Mouse (Mus musculus): ENCODE results near the gene Myo1a. TPM values are rescaled to one million over a fixed set of nuclear protein-coding genes. Genes with fewer than 3 reads are reported as not detected.
"Not testable (repeated sequence)": the region's sequence is repeated elsewhere in the genome, so short reads cannot be mapped to it uniquely, and the experiment has no call there.

The Myo1a gene
- polyA plus RNA-seq, 1 experiment from 2014 or later, result 9.1 TPM

DNA sequence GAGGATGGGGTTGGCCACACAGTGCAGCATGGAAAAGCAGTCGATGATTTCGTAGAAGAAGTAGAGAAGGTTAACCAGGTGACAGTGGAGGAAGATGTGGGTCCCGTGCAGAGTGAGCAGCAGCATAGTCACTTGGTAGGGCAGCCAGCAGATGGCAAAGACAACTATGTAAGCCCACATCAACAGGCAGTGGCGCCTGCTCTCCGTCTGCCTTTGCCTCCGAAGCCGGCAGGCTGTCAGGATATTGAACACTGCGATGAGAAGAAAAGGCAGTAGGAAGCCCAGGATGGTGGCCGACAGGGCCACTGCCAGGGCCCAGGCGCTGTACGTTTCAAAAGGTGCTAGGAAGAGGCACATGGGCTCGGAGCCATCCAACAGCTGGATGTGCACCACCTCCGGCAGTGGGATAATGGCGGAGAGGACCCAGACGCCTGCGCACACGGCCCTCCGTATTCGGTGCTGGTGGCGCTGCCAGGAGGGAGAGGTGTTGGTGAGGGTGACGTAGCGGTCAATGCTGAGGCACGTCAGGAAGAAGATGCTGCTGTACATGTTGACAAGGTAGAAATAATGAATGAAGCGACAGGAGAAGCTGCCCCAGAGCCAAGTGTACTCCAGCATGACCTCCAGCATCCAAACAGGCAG lies 45.3 kb downstream of the Myo1a start:
- no peak overlapping the region for H3K9ac ChIP-seq (replicated peaks; ENCODE audit: low read depth, low read length)
- H3K27ac ChIP-seq (ENCODE audit: low read length), result no peak overlapping the region
- 0 out of 2 replicates have a peak overlapping the region, but pooled peaks have one; percentile 6 for H3K4me3 ChIP-seq (ENCODE audit: low read depth, low read length)
- peaks cover 25% of the 10 kb centered on the region for H3K36me3 ChIP-seq (ENCODE audit: control insufficient read depth, insufficient read depth, low read length)
- H3K9me3 ChIP-seq (ENCODE audit: control insufficient read depth, low read depth, low read length), result no peaks in the 10 kb centered on the region
- peaks cover 13% of the 10 kb centered on the region; the same call in 1 of the 2 replicates for H3K4me1 ChIP-seq (ENCODE audit: control insufficient read depth, insufficient read depth, low read length)
- H3K4me2 ChIP-seq (replicated peaks; ENCODE audit: low read depth, low read length), result peak overlapping the region; percentile 25
- no peak for ATAC-seq (ENCODE audit: insufficient number of reproducible peaks, insufficient read depth, low FRiP score, low read depth)
- 48% methylated on average over 24 of the region's 24 CpGs for WGBS
- no peaks in the 10 kb centered on the region for H3K27me3 ChIP-seq (ENCODE audit: control insufficient read depth, insufficient read depth, low read length)

DNA sequence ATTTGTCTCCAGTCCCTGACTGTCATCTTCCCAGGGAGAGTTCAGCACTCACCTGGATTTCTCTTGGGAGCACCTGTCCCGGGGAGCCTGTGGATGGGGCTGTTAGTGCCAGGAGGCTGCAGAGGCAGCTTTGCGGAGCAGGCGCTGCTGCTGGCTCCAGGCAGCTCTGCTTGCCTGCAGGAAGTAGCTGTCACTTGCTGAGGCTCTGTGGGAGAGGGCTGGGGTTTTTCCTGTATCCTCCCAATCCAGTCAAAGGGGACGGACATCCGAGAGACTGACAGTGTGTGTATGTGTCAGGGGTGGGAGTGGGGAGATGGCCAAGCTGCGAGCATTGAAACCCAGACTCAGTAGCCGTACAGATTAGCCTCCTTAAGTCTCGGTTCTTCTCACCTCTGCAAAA lies 46.6 kb downstream of the Myo1a start, which contains the start of gene Gpr182:
Gpr182 (minus strand) TSS at position 185 of the 400 bp plus-strand sequence.
- Histone ChIP-seq H3K9ac (replicated peaks; ENCODE audit: low read depth, low read length) (no peak within 1 kb of the TSS), H3K4me2 (replicated peaks; ENCODE audit: low read depth, low read length) (peak within 1 kb of the TSS; percentile 25; the same call in 1 of the 2 replicates), H3K9me3 (ENCODE audit: control insufficient read depth, low read depth, low read length) (no peaks in the 10 kb centered on the region), H3K36me3 (ENCODE audit: control insufficient read depth, insufficient read depth, low read length) (peaks cover 15% of the 10 kb centered on the region), H3K4me3 (ENCODE audit: low read depth, low read length) (no peak within 1 kb of the TSS), H3K27ac (ENCODE audit: low read length) (no peak within 1 kb of the TSS), H3K4me1 (ENCODE audit: control insufficient read depth, insufficient read depth, low read length) (peaks cover 18% of the 10 kb centered on the region; the same call in 1 of the 2 replicates), H3K27me3 (ENCODE audit: control insufficient read depth, insufficient read depth, low read length) (no peaks in the 10 kb centered on the region)
- no peak for ATAC-seq (ENCODE audit: insufficient number of reproducible peaks, insufficient read depth, low FRiP score, low read depth)
- WGBS, result 37% methylated on average over 8 of the region's 8 CpGs

DNA sequence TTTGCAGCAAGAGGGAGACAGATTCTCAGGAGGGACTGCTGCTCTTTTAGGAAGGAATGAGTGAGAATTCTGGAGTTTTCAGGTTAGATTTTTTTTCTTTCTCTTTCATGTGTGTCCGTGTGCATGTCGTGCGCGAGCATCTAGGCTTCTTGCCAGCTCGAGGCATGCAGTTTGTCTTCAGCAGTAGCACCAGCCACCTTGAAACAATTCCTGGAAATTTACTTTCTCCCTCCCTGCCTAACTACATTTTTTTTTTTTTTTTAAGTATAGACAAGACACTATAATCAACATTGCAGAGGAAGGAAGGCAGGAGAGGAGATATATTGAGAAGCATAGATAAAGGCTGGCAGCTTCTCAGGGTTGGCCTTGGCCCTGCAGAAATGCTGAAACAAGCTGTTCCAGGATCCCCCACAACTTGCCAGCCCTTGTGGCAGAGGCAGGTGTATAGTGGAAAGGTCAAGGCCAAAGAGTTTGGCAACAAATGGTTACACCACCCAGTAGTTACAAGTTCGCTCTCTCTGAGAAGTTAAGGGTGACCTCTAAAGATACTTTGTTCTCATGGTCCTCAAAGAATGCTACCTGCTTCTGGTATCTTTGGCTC lies 49.7 kb downstream of the Myo1a start:
- H3K9me3 ChIP-seq (ENCODE audit: control insufficient read depth, low read depth, low read length), result no peaks in the 10 kb centered on the region

DNA sequence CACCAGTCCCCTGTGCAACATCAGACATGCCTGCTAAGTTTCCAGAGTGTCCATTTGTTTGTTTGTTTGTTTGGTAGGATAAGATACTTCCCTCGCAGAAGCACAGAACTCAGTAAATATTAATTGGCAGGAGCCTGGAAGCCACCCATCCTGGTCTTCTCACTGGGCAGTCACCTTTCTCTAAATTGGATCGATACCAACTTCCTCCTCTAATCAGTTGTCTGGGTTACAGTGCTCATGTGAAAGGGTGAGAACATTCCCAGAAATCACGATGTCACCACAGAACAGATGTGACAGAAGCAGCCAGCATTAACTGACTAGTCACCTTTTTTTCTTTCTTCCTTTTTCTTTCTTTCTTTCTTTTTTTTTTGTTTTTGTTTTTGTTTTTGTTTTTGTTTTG lies 50.3 kb downstream of the Myo1a start:
- Histone ChIP-seq H3K4me2 (replicated peaks; ENCODE audit: low read depth, low read length) (no peak overlapping the region), H3K36me3 (ENCODE audit: control insufficient read depth, insufficient read depth, low read length) (no peaks in the 10 kb centered on the region), H3K4me3 (ENCODE audit: low read depth, low read length) (no peak overlapping the region), H3K27ac (ENCODE audit: low read length) (no peak overlapping the region), H3K9ac (replicated peaks; ENCODE audit: low read depth, low read length) (no peak overlapping the region), H3K4me1 (ENCODE audit: control insufficient read depth, insufficient read depth, low read length) (0 out of 2 replicates have a peak, but pooled peaks cover 8% of the 10 kb centered on the region), H3K27me3 (ENCODE audit: control insufficient read depth, insufficient read depth, low read length) (no peaks in the 10 kb centered on the region), H3K9me3 (ENCODE audit: control insufficient read depth, low read depth, low read length) (no peaks in the 10 kb centered on the region)
- no peak for ATAC-seq (ENCODE audit: insufficient number of reproducible peaks, insufficient read depth, low FRiP score, low read depth)
- WGBS, result 60% methylated on average over 3 of the region's 3 CpGs

More for the DNA sequence above, 49.7 kb downstream of the Myo1a start:
- no peak for ATAC-seq (ENCODE audit: insufficient number of reproducible peaks, insufficient read depth, low FRiP score, low read depth)
- H3K9ac ChIP-seq (replicated peaks; ENCODE audit: low read depth, low read length), result no peak overlapping the region
- no peak overlapping the region for H3K4me2 ChIP-seq (replicated peaks; ENCODE audit: low read depth, low read length)
- no peaks in the 10 kb centered on the region for H3K36me3 ChIP-seq (ENCODE audit: control insufficient read depth, insufficient read depth, low read length)
- H3K27ac ChIP-seq (ENCODE audit: low read length), result no peak overlapping the region
- WGBS, result 59% methylated on average over 6 of the region's 6 CpGs
- 0 out of 2 replicates have a peak, but pooled peaks cover 8% of the 10 kb centered on the region for H3K4me1 ChIP-seq (ENCODE audit: control insufficient read depth, insufficient read depth, low read length)
- H3K27me3 ChIP-seq (ENCODE audit: control insufficient read depth, insufficient read depth, low read length), result no peaks in the 10 kb centered on the region
- no peak overlapping the region for H3K4me3 ChIP-seq (ENCODE audit: low read depth, low read length)

DNA sequence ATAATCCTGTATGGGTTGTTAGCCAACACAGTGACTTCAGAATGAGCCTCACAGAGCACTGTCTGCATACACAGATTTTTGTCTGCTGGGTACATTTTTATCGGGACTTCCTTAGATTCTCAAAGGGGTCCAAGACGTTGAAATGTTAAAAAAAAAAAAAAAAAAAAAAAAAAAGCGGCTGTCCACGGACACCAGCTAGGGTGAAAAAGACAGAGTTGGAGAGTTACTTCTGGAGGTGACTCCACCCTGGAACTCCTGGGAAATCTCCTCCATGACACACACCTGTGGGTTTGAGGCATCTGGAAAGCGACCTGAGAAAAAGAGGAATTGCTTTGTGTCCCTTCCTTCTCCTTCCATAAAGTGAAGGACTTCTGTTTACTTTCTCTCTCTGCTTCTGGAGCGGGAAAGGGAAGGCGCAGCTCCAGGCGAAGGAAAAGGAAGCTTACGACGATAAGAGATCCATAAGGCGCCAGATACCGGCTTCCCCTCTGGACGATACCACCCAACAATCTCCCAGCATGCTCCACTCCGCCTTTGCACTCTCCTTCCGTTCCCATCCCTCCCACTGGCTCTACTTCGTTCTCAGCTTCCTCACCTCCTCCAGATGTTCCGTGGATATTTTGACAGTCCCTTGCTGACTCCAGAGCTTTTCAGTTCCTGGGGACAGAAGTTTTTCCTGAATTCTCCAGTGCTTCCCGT lies 50.9 kb downstream of the Myo1a start:
- H3K9me3 ChIP-seq (ENCODE audit: control insufficient read depth, low read depth, low read length), result no peaks in the 10 kb centered on the region
- WGBS, result 25% methylated on average over 17 of the region's 18 CpGs
- no peak for ATAC-seq (ENCODE audit: insufficient number of reproducible peaks, insufficient read depth, low FRiP score, low read depth)
- no peaks in the 10 kb centered on the region for H3K27me3 ChIP-seq (ENCODE audit: control insufficient read depth, insufficient read depth, low read length)
- no peak overlapping the region for H3K9ac ChIP-seq (replicated peaks; ENCODE audit: low read depth, low read length)
- no peaks in the 10 kb centered on the region for H3K36me3 ChIP-seq (ENCODE audit: control insufficient read depth, insufficient read depth, low read length)
- H3K4me1 ChIP-seq (ENCODE audit: control insufficient read depth, insufficient read depth, low read length), result 0 out of 2 replicates have a peak, but pooled peaks cover 8% of the 10 kb centered on the region
- no peak overlapping the region for H3K27ac ChIP-seq (ENCODE audit: low read length)
- peak overlapping the region; percentile 42 for H3K4me2 ChIP-seq (replicated peaks; ENCODE audit: low read depth, low read length)
- H3K4me3 ChIP-seq (ENCODE audit: low read depth, low read length), result peak overlapping the region; percentile 15; the same call in 1 of the 2 replicates

DNA sequence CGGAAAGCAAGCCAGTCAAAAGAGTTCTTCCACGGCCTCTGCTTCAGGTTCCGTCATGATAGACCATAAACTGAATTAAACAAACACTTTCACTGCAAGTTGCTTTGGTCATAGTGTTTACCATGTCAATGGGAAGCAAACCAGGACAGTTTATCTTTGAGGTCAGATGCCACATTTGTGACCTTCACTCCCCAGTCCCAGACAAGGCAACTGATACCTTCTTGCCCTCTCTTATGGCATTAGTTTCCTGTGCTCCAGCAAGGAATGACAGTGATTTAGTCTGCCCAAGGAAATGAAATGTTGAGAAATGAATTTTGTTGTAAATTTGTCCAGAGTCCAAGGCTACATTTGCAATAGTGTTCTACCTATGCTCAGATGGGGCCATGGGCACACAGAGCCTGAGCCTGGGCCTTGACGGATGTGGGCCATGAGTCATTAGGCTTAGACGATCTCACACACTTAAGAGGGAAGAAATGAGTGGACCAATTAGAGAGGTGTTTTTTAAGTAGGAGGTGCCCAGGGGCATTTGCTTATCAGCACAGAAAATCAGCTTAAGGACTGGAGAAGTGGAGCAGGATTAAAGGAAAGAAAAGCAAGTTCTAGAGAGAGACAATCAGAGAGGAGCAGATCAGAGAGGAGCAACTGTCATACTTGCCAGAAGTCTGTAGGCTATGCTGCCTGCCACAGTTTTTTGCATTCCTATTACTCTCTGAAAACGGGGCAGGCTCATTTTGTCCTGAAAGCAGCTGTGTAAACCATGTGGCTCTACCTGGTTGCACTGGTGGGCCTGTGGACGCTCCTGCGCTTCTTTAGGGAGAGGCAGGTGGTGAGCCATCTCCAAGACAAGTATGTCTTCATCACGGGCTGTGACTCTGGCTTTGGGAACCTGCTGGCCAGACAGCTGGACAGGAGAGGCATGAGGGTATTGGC lies 54.5 kb downstream of the Myo1a start, which contains the start of the genes Rdh1 and Rdh16f1:
Rdh1 (plus strand) TSS at position 541 of the 930 bp plus-strand sequence.
Rdh16f1 (plus strand) TSS at position 607 of the 930 bp plus-strand sequence.
- H3K4me1 ChIP-seq (ENCODE audit: control insufficient read depth, insufficient read depth, low read length), result 0 out of 2 replicates have a peak, but pooled peaks cover 10% of the 10 kb centered on the region
- no peak within 1 kb of the TSS for H3K27ac ChIP-seq (ENCODE audit: low read length)
- H3K9ac ChIP-seq (replicated peaks; ENCODE audit: low read depth, low read length), result no peak within 1 kb of the TSS
- H3K9me3 ChIP-seq (ENCODE audit: control insufficient read depth, low read depth, low read length), result no peaks in the 10 kb centered on the region
- no peak within 1 kb of the TSS for H3K4me3 ChIP-seq (ENCODE audit: low read depth, low read length)
- ATAC-seq (ENCODE audit: insufficient number of reproducible peaks, insufficient read depth, low FRiP score, low read depth), result no peak
- H3K4me2 ChIP-seq (replicated peaks; ENCODE audit: low read depth, low read length), result no peak within 1 kb of the TSS
- WGBS, result 57% methylated on average over 8 of the region's 9 CpGs
- H3K36me3 ChIP-seq (ENCODE audit: control insufficient read depth, insufficient read depth, low read length), result no peaks in the 10 kb centered on the region
- H3K27me3 ChIP-seq (ENCODE audit: control insufficient read depth, insufficient read depth, low read length), result no peaks in the 10 kb centered on the region

DNA sequence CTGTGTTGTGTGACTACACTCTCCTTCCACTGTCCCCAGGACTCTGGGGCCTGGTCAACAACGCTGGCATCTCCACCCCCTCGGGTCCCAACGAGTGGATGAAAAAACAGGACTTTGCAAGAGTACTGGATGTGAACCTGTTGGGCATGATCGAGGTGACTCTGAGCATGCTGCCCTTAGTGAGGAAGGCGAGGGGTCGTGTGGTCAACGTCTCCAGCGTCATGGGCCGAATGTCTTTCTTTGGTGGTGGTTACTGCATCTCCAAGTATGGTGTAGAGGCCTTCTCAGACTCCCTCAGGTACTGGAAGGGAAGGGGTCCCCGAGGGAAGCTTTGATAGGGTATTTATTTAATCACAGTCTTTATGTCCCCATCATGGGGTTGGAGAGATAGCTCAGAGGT lies 58.0 kb downstream of the Myo1a start:
- not testable (repeated sequence) for H3K4me2 ChIP-seq (replicated peaks; ENCODE audit: low read depth, low read length); H3K9me3 ChIP-seq (ENCODE audit: control insufficient read depth, low read depth, low read length); H3K27me3 ChIP-seq (ENCODE audit: control insufficient read depth, insufficient read depth, low read length); H3K4me3 ChIP-seq (ENCODE audit: low read depth, low read length); H3K36me3 ChIP-seq (ENCODE audit: control insufficient read depth, insufficient read depth, low read length); ATAC-seq (ENCODE audit: insufficient number of reproducible peaks, insufficient read depth, low FRiP score, low read depth); H3K4me1 ChIP-seq (ENCODE audit: control insufficient read depth, insufficient read depth, low read length); H3K27ac ChIP-seq (ENCODE audit: low read length); H3K9ac ChIP-seq (replicated peaks; ENCODE audit: low read depth, low read length)
- 85% methylated on average over 10 of the region's 10 CpGs for WGBS

Measured in stomach, embryonic 14.5 days (tissue).